Mouse (Mus musculus) hindbrain, embryonic 10.5 days (tissue): ENCODE results near the gene Gm20671. TPM values are rescaled to one million over a fixed set of nuclear protein-coding genes. Genes with fewer than 3 reads are reported as not detected.
A peak's percentile ranks its signal among the peaks of the same experiment; 100 is the strongest.

Experiments used
- DNase-seq: peaks from one replicate; pipeline ENCODE4 v3.0.0-alpha.2; 2017; ENCODE audit warnings: low spot score
- H3K27ac ChIP-seq: fragments of 300-500 bp; sonication (generic); 2 replicates; pipeline ENCODE4 v1.5.1; 2016; ENCODE audit warnings: mild to moderate bottlenecking, moderate library complexity
- H3K27me3 ChIP-seq: fragments of 300-500 bp; sonication (generic); 2 replicates; pipeline ENCODE4 v1.6.1; 2016; ENCODE audit warnings: mild to moderate bottlenecking; ENCODE audit not compliant: poor library complexity, insufficient read depth, severe bottlenecking
- H3K36me3 ChIP-seq: fragments of 300-500 bp; sonication (generic); 2 replicates; pipeline ENCODE4 v1.6.1; 2016; ENCODE audit warnings: mild to moderate bottlenecking, moderate library complexity
- H3K4me1 ChIP-seq: fragments of 300-500 bp; sonication (generic); replicated peaks from 2 replicates; pipeline ENCODE4 v1.6.1; 2016; ENCODE audit warnings: mild to moderate bottlenecking
- H3K4me3 ChIP-seq: fragments of 300-500 bp; sonication (generic); 2 replicates; pipeline ENCODE4 v1.5.1; 2016; ENCODE audit warnings: mild to moderate bottlenecking, moderate library complexity
- H3K9me3 ChIP-seq: fragments of 300-500 bp; sonication (generic); 2 replicates; pipeline ENCODE4 v1.6.1; 2016; ENCODE audit warnings: mild to moderate bottlenecking, moderate library complexity
- WGBS: fragments of 180-500 bp; shearing (Covaris S2); methylation state at CpG from one replicate; pipeline ENCODE4 v1.1.7; 2016; 5-methylcytosine and 5-hydroxymethylcytosine counted together
- polyA plus RNA-seq: library from polyadenylated mRNA; unstranded; fragments of >200 nt; fragmentation: Nextera tagmentation; extraction: Ambion mirVana; gene quantifications from 2 replicates; pipeline ENCODE4 v1.2.1, GENCODE M21; 2016

The Gm20671 gene
- polyA plus RNA-seq, 1 experiment from 2014 or later, result not detected

GRCm38 (mm10) chr5:32718916-32719315 is 108.0 kb downstream of the Gm20671 start:
- H3K9me3 ChIP-seq, result no peaks in the 10 kb centered on the region
- WGBS, result 59% methylated on average over 6 of the region's 6 CpGs
- H3K36me3 ChIP-seq, result no peaks in the 10 kb centered on the region
- H3K4me1 ChIP-seq, result 0 out of 2 replicates have a peak, but pooled peaks cover 7% of the 10 kb centered on the region
- H3K27ac ChIP-seq, result no peak overlapping the region
- no peak for DNase-seq
- H3K4me3 ChIP-seq, result no peak overlapping the region
- H3K27me3 ChIP-seq, result no peaks in the 10 kb centered on the region

- no peaks in the 10 kb centered on the region for H3K27me3 ChIP-seq
- H3K4me3 ChIP-seq, result no peak overlapping the region
- peaks cover 14% of the 10 kb centered on the region for H3K4me1 ChIP-seq
- 60% methylated on average over 1 of the region's 1 CpGs for WGBS
- H3K27ac ChIP-seq, result no peak overlapping the region
- H3K9me3 ChIP-seq, result no peaks in the 10 kb centered on the region
- no peak for DNase-seq
- H3K36me3 ChIP-seq, result no peaks in the 10 kb centered on the region
Measured at GRCm38 (mm10) chr5:32717726-32718125, 109.2 kb downstream of the Gm20671 start.

GRCm38 (mm10) chr5:32713703-32714467 is 113.0 kb downstream of the Gm20671 start:
- Histone ChIP-seq H3K4me3 (peak overlapping the region; percentile 66), H3K4me1 (peaks cover 7% of the 10 kb centered on the region), H3K36me3 (no peaks in the 10 kb centered on the region), H3K9me3 (no peaks in the 10 kb centered on the region), H3K27me3 (no peaks in the 10 kb centered on the region), H3K27ac (peak overlapping the region; percentile 87)
- DNase-seq, result peak; percentile 93
- WGBS, result under 1% methylated on average over 55 of the region's 55 CpGs

DNA sequence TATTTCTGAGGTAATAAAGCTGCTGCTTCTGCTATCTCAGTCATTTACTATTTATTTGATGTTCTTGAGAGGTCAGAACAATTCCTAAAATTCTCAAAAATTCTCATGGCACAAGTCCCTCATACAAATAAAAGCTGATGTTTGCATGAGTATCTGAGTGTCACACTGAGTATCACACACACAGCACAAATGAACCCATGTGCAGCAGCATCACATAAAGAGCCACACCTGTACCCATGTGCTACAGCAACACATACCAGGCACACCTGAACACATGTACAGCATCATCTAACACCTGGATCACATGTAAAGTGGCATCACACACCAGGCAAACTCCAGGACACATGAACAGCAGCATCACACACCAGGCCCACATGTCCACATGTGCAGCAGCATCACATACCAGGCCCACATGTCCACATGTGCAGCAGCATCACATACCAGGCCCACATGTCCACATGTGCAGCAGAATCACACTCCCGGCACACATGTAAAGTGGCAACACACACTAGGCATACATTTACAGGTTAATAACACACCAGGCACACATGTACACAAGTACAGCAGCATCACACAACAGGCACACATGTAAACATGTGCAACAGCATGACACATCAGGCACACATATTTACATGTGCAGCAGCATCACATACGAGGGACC is 113.7 kb downstream of the Gm20671 start:
- 24% methylated on average over 2 of the region's 2 CpGs for WGBS
- no peaks in the 10 kb centered on the region for H3K27me3 ChIP-seq
- H3K4me1 ChIP-seq, result peaks cover 7% of the 10 kb centered on the region
- peak overlapping the region; percentile 87 for H3K27ac ChIP-seq
- peak overlapping the region; percentile 66 for H3K4me3 ChIP-seq
- no peaks in the 10 kb centered on the region for H3K36me3 ChIP-seq
- no peaks in the 10 kb centered on the region for H3K9me3 ChIP-seq
- no peak for DNase-seq

DNA sequence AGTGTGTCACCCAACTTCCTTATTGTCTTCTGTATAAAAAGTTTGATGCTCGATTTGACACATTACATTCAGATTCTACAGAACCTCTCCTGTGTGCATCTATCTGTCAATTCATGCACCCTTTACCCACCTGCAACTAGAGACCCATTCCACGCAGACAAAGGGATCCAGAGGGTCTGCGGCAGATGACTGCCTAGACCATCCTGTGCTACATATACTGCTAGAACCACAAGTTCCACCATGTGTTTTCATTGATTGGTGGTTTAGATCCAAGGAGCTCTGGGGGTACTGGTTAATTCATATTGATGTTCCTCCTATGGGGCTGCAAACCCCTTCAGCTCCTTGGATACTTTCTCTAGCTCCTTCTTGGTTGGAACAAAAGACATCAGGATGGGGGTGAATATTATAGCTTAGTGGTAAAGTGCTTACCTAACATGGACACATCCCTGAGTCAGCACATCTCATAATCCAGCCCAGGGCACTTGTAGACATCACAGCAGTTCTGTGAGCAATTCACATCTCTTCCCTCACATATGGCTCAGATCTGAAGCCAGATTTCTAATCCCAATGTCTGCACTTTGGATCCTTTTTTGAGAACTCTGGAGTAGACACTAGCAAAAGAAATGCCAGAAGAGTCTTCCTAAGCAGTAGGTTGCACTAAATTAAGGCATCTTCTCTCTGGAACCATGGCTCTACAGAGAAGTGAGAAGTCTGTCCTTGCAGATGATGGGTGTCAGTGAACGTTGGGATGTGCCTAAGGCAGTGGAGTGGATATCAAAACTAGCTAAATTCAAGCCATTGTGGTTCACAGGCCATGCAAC is 114.5 kb downstream of the Gm20671 start:
- Histone ChIP-seq H3K4me3 (peak overlapping the region; percentile 66; the same call in 1 of the 2 replicates), H3K27ac (no peak overlapping the region), H3K27me3 (no peaks in the 10 kb centered on the region), H3K36me3 (no peaks in the 10 kb centered on the region), H3K4me1 (peaks cover 7% of the 10 kb centered on the region), H3K9me3 (no peaks in the 10 kb centered on the region)
- 71% methylated on average over 4 of the region's 4 CpGs for WGBS
- DNase-seq, result no peak

DNA sequence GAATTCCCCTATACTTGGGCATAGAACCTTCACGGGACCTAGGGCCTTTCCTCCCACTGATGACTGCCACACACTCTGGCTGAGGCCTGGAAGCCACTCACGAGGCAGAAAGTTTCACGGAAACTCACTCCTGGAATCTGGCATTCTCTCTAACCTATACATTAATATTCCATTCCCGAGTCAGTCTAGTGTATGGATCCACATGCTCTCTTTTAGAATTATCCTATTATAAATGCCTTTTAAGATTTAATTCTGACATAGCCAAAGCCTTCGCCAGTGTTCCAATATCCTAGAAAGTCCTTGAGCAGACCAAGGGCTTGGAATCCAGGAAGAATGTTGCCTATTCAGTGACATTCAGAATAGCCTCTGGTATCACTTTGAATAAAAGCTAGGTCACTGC is 115.4 kb downstream of the Gm20671 start:
- H3K27ac ChIP-seq, result no peak overlapping the region
- H3K36me3 ChIP-seq, result no peaks in the 10 kb centered on the region
- H3K9me3 ChIP-seq, result no peaks in the 10 kb centered on the region
- no peak overlapping the region for H3K4me3 ChIP-seq
- H3K4me1 ChIP-seq, result peaks cover 7% of the 10 kb centered on the region
- H3K27me3 ChIP-seq, result no peaks in the 10 kb centered on the region
- DNase-seq, result no peak
- WGBS, result 77% methylated on average over 5 of the region's 5 CpGs

- H3K27me3 ChIP-seq, result no peaks in the 10 kb centered on the region
- H3K27ac ChIP-seq, result no peak overlapping the region
- H3K9me3 ChIP-seq, result no peaks in the 10 kb centered on the region
- no peaks in the 10 kb centered on the region for H3K4me1 ChIP-seq
- no peak for DNase-seq
- H3K4me3 ChIP-seq, result no peak overlapping the region
- 77% methylated on average over 2 of the region's 2 CpGs for WGBS
- H3K36me3 ChIP-seq, result no peaks in the 10 kb centered on the region
Measured at GRCm38 (mm10) chr5:32706226-32706780, 120.6 kb downstream of the Gm20671 start.

DNA sequence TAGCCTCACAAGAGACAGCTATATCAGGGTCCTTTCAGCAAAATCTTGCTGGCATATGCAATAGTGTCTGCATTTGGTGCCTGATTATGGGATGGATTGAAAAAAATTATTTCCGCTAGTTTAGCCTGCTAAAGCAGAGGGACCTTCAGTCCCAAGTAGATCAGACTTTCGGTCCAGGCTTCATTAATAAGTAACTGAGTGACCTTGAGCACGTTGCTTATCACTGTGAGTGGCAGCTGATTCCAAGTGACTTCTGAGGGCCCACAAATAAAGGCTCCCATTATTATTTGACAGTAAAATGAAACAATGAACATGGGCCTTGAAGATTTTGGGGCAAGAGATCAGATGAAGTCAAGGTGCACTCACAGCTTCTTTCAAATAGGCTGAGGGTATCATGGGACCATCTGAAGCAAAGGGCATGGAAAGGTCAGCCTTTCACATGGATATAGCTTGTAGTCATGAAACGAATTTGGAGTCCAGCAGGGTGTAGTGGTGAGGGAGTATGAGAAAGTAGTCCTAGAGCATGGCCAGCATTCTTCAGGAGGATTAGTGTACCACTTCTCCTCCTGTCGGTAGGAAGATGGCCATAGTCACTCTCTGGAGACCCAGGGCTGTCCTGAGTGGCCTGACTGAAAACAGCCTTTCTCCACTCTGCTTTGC is 129.6 kb downstream of the Gm20671 start:
- no peak overlapping the region for H3K4me3 ChIP-seq
- DNase-seq, result no peak
- 78% methylated on average over 5 of the region's 5 CpGs for WGBS
- H3K9me3 ChIP-seq, result no peaks in the 10 kb centered on the region
- no peaks in the 10 kb centered on the region for H3K36me3 ChIP-seq
- no peaks in the 10 kb centered on the region for H3K4me1 ChIP-seq
- no peak overlapping the region for H3K27ac ChIP-seq
- no peaks in the 10 kb centered on the region for H3K27me3 ChIP-seq

- Histone ChIP-seq H3K27ac (no peak overlapping the region), H3K4me3 (no peak overlapping the region), H3K27me3 (no peaks in the 10 kb centered on the region), H3K36me3 (no peaks in the 10 kb centered on the region), H3K9me3 (no peaks in the 10 kb centered on the region), H3K4me1 (no peaks in the 10 kb centered on the region)
- 66% methylated on average over 2 of the region's 2 CpGs for WGBS
- DNase-seq, result no peak
Measured at GRCm38 (mm10) chr5:32693411-32693810, 133.5 kb downstream of the Gm20671 start.

Other genes with a start within 250 kb of the Gm20671 start
- gene Yes1, start 215.9 kb downstream of the Gm20671 start, polyA plus RNA-seq, result 23.8 and 29.1 TPM in 2 replicates
- gene Pisd, start 41.5 kb downstream of the Gm20671 start, polyA plus RNA-seq, result 79.6 and 88.3 TPM in 2 replicates
- gene Prr14l, start 27.1 kb upstream of the Gm20671 start, polyA plus RNA-seq, result 17.6 and 18.2 TPM in 2 replicates
- gene Depdc5, start 36.6 kb upstream of the Gm20671 start, polyA plus RNA-seq, result 35.3 and 35.8 TPM in 2 replicates
- 430 and 455 TPM in 2 replicates for gene Ywhah, start 191.7 kb upstream of the Gm20671 start, polyA plus RNA-seq